Mouse (Mus musculus): ENCODE measurements around the gene Wdr59.
"Not testable (repeated sequence)": the region's sequence is repeated elsewhere in the genome, so short reads cannot be mapped to it uniquely, and the experiment has no call there.

The Wdr59 gene

GRCm38 (mm10) chr8:111536978-111537764 is 15.3 kb upstream of the Wdr59 start:
- DNase-seq, result peak; percentile 69 to 70

- DNase-seq, result peak; percentile 80 to 88
Measured at GRCm38 (mm10) chr8:111536031-111536977, 14.4 kb upstream of the Wdr59 start, which contains the start of gene Znrf1. Znrf1 (plus strand) TSS chr8:111536097.

- no peak for DNase-seq
Measured at GRCm38 (mm10) chr8:111535491-111535890, 13.6 kb upstream of the Wdr59 start.

- no peak for DNase-seq
Measured at GRCm38 (mm10) chr8:111533503-111533902, 11.6 kb upstream of the Wdr59 start.

DNA sequence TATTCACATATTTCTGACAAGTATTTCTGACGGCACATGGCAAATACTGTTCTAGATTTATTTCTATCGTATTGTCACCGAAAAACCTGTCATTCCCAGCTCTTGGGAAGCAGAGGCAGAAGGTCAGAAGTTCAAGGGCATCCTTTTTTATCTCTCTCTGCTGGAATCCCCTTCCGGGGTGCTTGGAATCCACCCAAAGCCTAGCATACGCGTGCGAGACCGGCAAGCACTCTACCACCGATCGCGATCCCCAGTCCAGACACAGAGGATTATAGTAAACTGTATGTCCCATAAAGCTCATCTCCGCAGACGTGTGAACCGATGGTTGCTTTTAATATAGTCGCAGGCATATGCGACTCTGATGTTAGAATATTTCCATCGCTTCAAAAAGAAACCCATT is 9.7 kb upstream of the Wdr59 start:
- no peak for DNase-seq

- DNase-seq, result no peak
Measured at GRCm38 (mm10) chr8:111531191-111531590, 9.3 kb upstream of the Wdr59 start.

- no peak for DNase-seq
Measured at GRCm38 (mm10) chr8:111528071-111528470, 6.2 kb upstream of the Wdr59 start.

GRCm38 (mm10) chr8:111527149-111527548 is 5.3 kb upstream of the Wdr59 start:
- no peak for DNase-seq

GRCm38 (mm10) chr8:111526403-111527024 is 4.6 kb upstream of the Wdr59 start:
- no peak for DNase-seq

DNA sequence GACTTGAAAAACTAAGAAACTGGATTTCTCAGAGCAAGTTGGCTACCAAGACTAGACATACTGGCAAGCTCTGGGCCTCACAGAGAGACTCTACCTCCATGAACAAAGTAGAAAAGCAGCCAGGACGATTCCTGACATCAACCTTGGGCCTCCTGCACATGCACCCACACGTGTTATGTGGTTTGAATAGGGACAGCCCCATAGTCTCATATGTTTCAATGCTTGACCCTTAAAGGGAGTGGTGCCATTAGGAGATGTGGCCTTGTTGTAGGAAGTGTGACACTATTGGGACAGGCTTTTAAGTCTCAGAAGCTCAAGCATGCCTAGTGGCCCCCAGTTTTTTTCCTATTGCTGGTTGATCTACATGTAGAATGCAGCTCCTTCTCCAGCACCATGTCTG is 4.4 kb downstream of the Wdr59 start:
- DNase-seq, result no peak

GRCm38 (mm10) chr8:111516451-111517035 is 5.3 kb downstream of the Wdr59 start:
- DNase-seq, result peak in 1 of 2 experiments; percentile 35

DNA sequence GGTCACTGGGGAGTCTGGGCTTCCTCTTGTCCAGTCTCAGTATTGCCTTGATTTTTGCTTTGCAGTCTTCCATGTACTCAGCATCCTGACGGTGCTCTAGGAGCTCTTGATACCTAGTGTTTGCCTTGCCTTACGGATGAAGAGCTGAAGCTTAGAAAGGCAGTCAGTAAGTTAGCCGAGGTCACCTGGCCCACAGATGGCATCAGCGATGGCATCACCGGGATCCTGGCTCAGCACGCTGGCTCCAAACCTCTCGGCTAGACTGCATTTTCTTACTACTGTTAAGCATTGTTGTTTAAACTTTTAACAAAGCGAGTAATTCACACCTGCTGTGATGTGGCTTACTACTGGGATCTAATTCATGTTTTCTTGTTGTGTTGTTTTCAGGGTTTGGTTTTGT is 8.4 kb downstream of the Wdr59 start:
- DNase-seq, result peak; percentile 64 to 74

- peak in 1 of 2 experiments; percentile 23 for DNase-seq
Measured at GRCm38 (mm10) chr8:111512941-111513340, 9.0 kb downstream of the Wdr59 start.

DNA sequence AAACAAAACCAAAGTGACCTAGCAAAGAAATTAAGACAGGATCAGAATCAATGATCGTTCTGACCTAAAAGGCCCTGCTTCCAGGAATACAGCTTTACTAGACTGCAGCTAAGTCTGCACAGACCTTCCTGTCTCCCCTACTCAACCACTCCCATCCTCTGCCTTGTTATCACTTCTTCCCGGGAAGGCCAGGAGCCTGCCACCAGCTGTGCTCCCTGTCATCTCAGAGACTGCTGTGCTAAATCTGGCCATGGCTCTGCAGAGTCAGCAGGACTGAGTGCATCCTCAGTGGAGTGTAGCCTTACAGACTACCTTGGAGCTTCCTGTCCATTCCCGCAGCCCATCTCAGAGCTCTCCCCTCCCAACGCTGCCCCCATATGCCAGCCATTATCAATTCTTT is 11.5 kb downstream of the Wdr59 start:
- no peak for DNase-seq

DNA sequence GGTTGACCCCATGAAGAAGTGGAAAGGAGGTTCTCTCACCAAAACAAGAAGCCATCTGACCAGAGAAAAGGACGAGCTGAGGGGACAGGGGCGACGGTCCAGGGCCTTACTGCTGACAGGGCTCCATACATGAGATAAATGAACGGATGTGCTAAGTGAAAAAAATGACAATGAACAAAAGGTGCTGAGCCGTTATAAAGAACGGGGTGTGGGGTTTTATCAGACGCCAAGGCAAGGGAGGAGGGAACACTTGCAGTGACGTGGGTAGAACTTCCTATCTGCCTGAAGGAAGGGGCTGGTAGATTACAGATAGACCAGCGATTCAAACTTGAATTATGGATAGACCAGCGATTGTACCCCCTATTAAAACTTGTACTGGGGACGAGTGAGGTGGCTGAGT is 12.6 kb downstream of the Wdr59 start:
- DNase-seq, result no peak

GRCm38 (mm10) chr8:111508566-111508965 is 13.3 kb downstream of the Wdr59 start:
- DNase-seq, result no peak

DNA sequence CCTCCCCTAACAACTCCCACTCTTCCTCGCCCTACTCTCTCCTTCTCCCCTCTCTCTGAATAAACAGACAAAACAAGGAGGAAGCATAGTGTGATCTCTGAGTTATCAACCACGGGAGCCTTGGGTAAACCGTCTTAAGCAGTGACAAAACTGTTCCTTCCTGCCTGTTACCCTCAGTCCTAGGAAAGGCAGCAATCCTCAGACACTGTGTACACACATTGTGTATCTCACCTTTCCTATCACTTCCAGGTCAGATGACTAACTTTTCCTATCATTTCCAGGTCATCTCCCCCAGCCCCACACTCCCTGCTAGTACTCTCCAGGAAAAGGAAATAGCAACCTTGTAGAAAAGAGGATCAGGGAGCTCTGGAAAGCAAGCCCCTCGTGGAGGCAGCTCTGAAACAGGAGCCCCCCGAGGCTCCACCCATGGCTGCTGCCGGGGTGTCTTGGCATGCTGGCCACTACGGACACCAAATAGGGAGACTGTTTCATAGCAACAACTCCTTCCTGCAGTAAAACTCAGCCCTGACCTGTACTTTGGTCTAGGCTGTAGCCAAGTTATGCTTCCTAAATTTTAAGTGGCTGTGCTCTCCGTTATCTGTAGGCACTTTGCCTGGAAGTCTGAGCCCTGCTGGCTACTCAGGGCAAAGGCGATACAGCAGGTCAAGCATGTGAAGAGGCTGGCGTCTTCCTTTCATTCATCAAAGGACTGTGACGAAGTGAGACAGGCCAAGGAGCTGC is 20.0 kb downstream of the Wdr59 start:
- no peak for DNase-seq

DNA sequence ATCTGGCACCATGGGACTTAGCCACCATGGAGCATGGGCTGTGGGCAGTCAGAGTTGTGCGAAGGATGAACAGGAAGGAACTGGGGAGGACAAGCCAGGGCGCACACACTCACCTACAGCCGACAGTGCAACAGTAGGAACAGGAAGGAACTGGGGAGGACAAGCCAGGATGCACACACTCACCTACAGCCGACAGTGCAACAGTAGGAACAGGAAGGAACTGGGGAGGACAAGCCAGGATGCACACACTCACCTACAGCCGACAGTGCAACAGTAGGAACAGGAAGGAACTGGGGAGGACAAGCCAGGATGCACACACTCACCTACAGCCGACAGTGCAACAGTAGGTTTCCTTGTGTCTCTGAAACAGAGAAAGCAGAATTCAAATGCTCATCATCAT is 23.6 kb downstream of the Wdr59 start:
- not testable (repeated sequence) for DNase-seq

DNA sequence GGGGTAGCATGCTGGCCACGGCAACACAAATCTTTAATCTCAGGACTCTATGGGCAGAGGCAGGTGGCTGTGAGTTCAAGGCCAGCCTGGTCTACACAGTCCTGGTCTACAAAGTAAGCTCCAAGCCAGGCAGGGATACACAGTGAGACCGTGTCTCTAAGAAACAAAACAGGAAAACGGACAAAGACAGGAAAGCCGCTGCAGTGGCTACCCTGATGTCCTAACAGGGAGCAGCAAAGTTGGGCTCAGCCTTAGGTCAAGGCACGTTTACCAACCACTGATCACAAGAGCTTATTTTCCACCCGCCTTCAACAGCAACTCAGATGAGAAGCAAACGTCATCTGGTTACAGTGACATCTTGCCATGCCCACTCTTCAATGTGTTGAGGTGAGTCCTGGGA is 25.6 kb downstream of the Wdr59 start:
- no peak for DNase-seq

GRCm38 (mm10) chr8:111493176-111493575 is 28.7 kb downstream of the Wdr59 start:
- no peak for DNase-seq

DNA sequence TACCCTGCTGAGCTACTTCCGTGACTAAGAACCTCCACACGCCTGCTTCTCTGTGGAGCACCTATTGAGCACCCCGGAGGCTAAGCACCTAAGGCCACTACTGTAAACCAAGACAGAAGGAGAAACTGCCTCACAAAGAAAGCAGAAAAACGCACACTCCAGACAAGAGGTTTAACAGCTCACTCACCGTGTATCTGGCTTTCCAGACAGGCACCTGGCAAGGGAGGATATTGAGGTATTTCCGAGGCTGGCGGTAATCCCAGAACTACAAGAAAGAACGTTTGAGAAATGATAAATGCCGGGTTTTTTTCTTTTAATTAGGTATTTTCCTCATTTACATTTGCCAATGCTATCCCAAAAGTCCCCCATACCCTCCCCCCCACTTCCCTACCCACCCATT is 29.4 kb downstream of the Wdr59 start:
- no peak for DNase-seq

GRCm38 (mm10) chr8:111491191-111491590 is 30.7 kb downstream of the Wdr59 start:
- no peak for DNase-seq

Measured in cerebellum, postnatal 25 days (tissue).